Mouse (Mus musculus) CH12.LX (cell line): ENCODE results near the gene Fstl3. TPM values are rescaled to one million over a fixed set of nuclear protein-coding genes. Genes with fewer than 3 reads are reported as not detected.

Experiments
- DNase-seq: peaks from one replicate; pipeline ENCODE4 v3.0.0-alpha.2; 2013; ENCODE audit errors: extremely low read depth
- H3K27ac ChIP-seq: 2 replicates; pipeline ENCODE4 v1.5.1; 2012; ENCODE audit warnings: low read depth, mild to moderate bottlenecking, control low read depth, moderate library complexity; ENCODE audit not compliant: insufficient read depth
- H3K27me3 ChIP-seq: replicated peaks from 2 replicates; pipeline ENCODE3; 2012; ENCODE audit warnings: inconsistent platforms
- H3K36me3 ChIP-seq, 2 experiments: replicated peaks in 1 of 2; 2 replicates each; pipeline versions ENCODE3 to v1.6.1; 2012; ENCODE audit warnings: inconsistent platforms in 1 of 2, low read length in 1 of 2, mild to moderate bottlenecking in 1 of 2, mixed read lengths in 1 of 2, moderate library complexity in 1 of 2; ENCODE audit not compliant: control insufficient read depth in 1 of 2, insufficient read depth in 1 of 2
- H3K4me1 ChIP-seq, 2 experiments: 2 replicates each; pipeline ENCODE4 v1.6.1; 2012; ENCODE audit warnings: inconsistent platforms in 1 of 2, moderate library complexity in 1 of 2; ENCODE audit not compliant: insufficient read depth in 2 of 2, control insufficient read depth in 1 of 2
- H3K4me2 ChIP-seq: 2 replicates; pipeline ENCODE4 v1.6.1; 2012; ENCODE audit warnings: low read depth, mild to moderate bottlenecking, control low read depth; ENCODE audit not compliant: poor library complexity, insufficient read depth, severe bottlenecking
- H3K4me3 ChIP-seq, 3 experiments: fragments of 150-350 bp in 1 of 3; sonication (generic) in 1 of 3; replicated peaks in 1 of 3; 2 replicates each; pipeline versions ENCODE3 to v1.5.1; 2011 to 2012; ENCODE audit warnings: low read depth in 2 of 3, low read length in 2 of 3, mild to moderate bottlenecking in 2 of 3, moderate library complexity in 2 of 3, control low read depth in 1 of 3, improper control_type of control experiment in 1 of 3, inconsistent platforms in 1 of 3, mixed read lengths in 1 of 3; ENCODE audit not compliant: poor library complexity in 1 of 3
- H3K79me2 ChIP-seq: replicated peaks from 2 replicates; pipeline ENCODE4 v1.6.1; 2012; ENCODE audit warnings: mild to moderate bottlenecking, moderate library complexity; ENCODE audit not compliant: control insufficient read depth, poor library complexity, insufficient read depth, severe bottlenecking; ENCODE audit errors: extremely low read depth
- H3K9ac ChIP-seq: 2 replicates; pipeline ENCODE4 v1.6.1; 2012; ENCODE audit warnings: low read depth, mild to moderate bottlenecking, control low read depth, moderate library complexity; ENCODE audit not compliant: insufficient read depth
- H3K9me3 ChIP-seq: replicated peaks from 2 replicates; pipeline ENCODE3; 2012; ENCODE audit warnings: low read length, inconsistent platforms, mixed read lengths
- BHLHE40 ChIP-seq: IDR thresholded peaks from 2 replicates; pipeline ENCODE4 v1.6.1; 2011; ENCODE audit warnings: mild to moderate bottlenecking, low read depth, low read length, improper control_type of control experiment
- CTCF ChIP-seq, 2 experiments: IDR thresholded peaks in 1 of 2; conservative IDR thresholded peaks in 1 of 2; 2 replicates each; pipeline ENCODE4 v1.5.1; 2011 to 2012; ENCODE audit warnings: low read depth in 2 of 2, low read length in 2 of 2, improper control_type of control experiment in 1 of 2, inconsistent platforms in 1 of 2, mild to moderate bottlenecking in 1 of 2, moderate library complexity in 1 of 2
- EP300 ChIP-seq: IDR thresholded peaks from 2 replicates; pipeline ENCODE4 v1.6.1; 2011; ENCODE audit warnings: low read length, improper control_type of control experiment
- MEF2A ChIP-seq: IDR thresholded peaks from 2 replicates; pipeline ENCODE4 v1.6.1; 2014; ENCODE audit warnings: low read depth, mild to moderate bottlenecking, inconsistent platforms, low read length, improper control_type of control experiment, borderline replicate concordance
- NELFE ChIP-seq: IDR thresholded peaks from 2 replicates; pipeline ENCODE4 v1.6.1; 2011; ENCODE audit warnings: low read depth, low read length, improper control_type of control experiment
- RAD21 ChIP-seq: IDR thresholded peaks from 2 replicates; pipeline ENCODE4 v1.6.1; 2011; ENCODE audit warnings: low read depth, mild to moderate bottlenecking, low read length, improper control_type of control experiment, moderate library complexity
- SMC3 ChIP-seq: IDR thresholded peaks from 2 replicates; pipeline ENCODE4 v1.6.1; 2011; ENCODE audit warnings: low read depth, low read length, improper control_type of control experiment
- UBTF ChIP-seq: IDR thresholded peaks from 2 replicates; pipeline ENCODE4 v1.6.1; 2012; ENCODE audit warnings: low read depth, mild to moderate bottlenecking, inconsistent platforms, low read length, improper control_type of control experiment, moderate library complexity
- ZKSCAN1 ChIP-seq: IDR thresholded peaks from 2 replicates; pipeline ENCODE4 v1.6.1; 2012; ENCODE audit warnings: low read depth, inconsistent platforms, low read length, improper control_type of control experiment, borderline replicate concordance
- ZNF384 ChIP-seq: IDR thresholded peaks from 2 replicates; pipeline ENCODE4 v1.6.1; 2012; ENCODE audit warnings: low read depth, low read length, improper control_type of control experiment, inconsistent platforms
- dilution Hi-C: fragments of 300-500 bp; cut with MboI; formaldehyde crosslinking; loops from 2 replicates; pipeline ENCODE4 v1.14.3; 2020; ENCODE audit warnings: low sequenced_read_pairs; ENCODE audit not compliant: extremely low pct_unique_long_range_greater_than_20kb, extremely low pct_ligation_motif_present
- in situ Hi-C: fragments of 300-500 bp; cut with MboI; formaldehyde crosslinking; loops from 3 replicates; pipeline ENCODE4 v1.14.3; 2019; ENCODE audit warnings: low sequenced_read_pairs, low pct_ligation_motif_present, low pct_unique_long_range_greater_than_20kb, mixed read lengths
- polyA plus RNA-seq: library from polyadenylated mRNA; unstranded; fragments of >175 nt; gene quantifications from 2 replicates; pipeline ENCODE4 v1.2.1, GENCODE M21; 2012; ENCODE audit warnings: low read depth; ENCODE audit not compliant: insufficient read length
- total RNA-seq, 2 experiments: library from RNA; depleted of rRNA; stranded (reverse); fragments of 300-350 nt in 1 of 2; fragments of >200 nt in 1 of 2; gene quantifications; 2 replicates each; pipeline ENCODE4 v1.2.3; 2012 to 2014

Gene Fstl3
- total and polyA plus RNA-seq, 3 experiments = 0.25 TPM; not detected in 2

DNA sequence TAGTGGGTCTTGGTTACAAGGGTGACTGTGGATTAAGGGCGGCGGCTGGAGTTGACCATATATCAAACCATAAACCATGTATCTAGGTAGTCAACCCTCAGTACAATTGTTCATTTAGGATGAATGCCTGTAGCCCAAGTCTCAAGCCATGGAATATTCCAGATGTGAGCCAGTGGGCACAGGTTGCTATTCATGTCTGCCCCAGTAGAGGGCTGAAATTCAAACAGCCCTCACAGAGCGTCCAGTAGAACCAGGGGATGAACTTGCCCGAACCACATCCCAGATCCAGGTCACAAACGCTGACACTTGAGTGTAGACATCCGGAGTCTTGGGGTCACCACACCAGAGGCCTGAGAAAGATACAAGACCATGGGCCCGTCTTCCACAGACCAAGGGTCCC lies 6.0 kb downstream of the Fstl3 start:
- Histone ChIP-seq H3K4me2 (no peak overlapping the region), H3K4me1 (peaks cover 14 to 37% of the 10 kb centered on the region in 2 experiments), H3K79me2 (no peaks in the 10 kb centered on the region), H3K36me3 (no peaks in the 10 kb centered on the region), H3K27me3 (peaks cover 50% of the 10 kb centered on the region), H3K27ac (no peak overlapping the region), H3K9me3 (no peaks in the 10 kb centered on the region), H3K4me3 (no peak overlapping the region), H3K9ac (no peak overlapping the region)
- in situ Hi-C loops = loop anchor here (5.0 kb wide), 1 partner anchor 91 kb away; no protein-coding TSS in a partner anchor
- DNase-seq = no peak
- dilution Hi-C loops = no loop called here
- TF ChIP-seq SMC3 = peak; percentile 9; the same call in 1 of the 2 replicates
- TF ChIP-seq CTCF (conservative IDR thresholded peaks at IDR 0.05 in 1 of 2, IDR thresholded peaks at IDR 0.05 in 1 of 2; ENCODE audit: low read depth in 2 of 2, low read length in 2 of 2) = peak; percentile 37 to 39
- TF ChIP-seq EP300 = no peak

DNA sequence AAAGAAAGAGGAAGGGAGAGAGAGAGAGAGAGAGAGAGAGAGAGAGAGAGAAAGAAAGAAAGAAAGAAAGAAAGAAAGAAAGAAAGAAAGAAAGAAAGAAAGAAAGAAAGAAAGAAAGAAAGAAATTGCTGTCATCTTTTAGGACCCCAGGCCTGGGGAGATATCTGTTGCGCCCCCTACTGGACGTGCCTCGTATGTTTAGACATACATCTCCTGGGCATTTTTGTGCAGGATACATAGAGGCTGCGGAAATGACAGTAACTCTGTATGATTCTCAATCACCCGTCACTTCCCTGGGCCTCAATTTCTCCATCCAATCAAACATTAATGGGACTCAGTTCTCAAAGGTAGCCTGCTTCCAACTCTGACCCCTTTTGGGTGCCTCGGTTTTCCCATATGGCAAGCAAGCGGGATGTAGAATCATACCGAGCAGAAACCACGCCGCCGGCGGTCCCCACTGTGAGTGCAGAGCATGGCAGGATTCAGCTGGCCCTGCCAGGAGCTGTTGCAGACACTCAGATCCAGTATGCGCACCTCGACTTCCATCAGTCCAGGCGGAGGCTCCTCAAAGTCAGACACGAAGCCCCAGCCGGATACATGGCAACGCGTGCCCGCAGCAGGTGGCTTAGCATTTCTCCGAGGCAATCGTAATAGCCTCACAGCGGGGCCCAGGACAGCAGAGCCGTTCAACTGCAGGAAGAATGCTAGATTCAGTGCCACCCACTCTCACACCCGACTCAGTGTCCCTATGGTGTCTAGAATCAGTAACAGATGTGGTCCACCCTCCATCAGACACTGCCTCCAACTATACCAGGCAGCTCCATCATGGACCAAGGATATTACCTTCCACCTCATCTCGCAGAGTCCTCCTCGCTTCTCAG lies 7.1 kb downstream of the Fstl3 start:
- Histone ChIP-seq H3K36me3 (no peaks in the 10 kb centered on the region), H3K4me2 (no peak overlapping the region), H3K27me3 (peaks cover 41% of the 10 kb centered on the region), H3K4me1 (peaks cover 17 to 39% of the 10 kb centered on the region in 2 experiments), H3K79me2 (no peaks in the 10 kb centered on the region), H3K9me3 (no peaks in the 10 kb centered on the region), H3K9ac (no peak overlapping the region), H3K4me3 (no peak overlapping the region), H3K27ac (no peak overlapping the region)
- dilution Hi-C loops (no loop called here), in situ Hi-C loops (loop anchor here (5.0 kb wide), 1 partner anchor 92 kb away; no protein-coding TSS in a partner anchor)
- DNase-seq = peak; percentile 63
- TF ChIP-seq ZNF384 = no peak
- TF ChIP-seq NELFE = no peak
- TF ChIP-seq SMC3 = peak; percentile 23; the same call in 1 of the 2 replicates
- TF ChIP-seq ZKSCAN1 = no peak
- no peak for TF ChIP-seq EP300
- peak; percentile 63 to 66 for TF ChIP-seq CTCF (conservative IDR thresholded peaks at IDR 0.05 in 1 of 2, IDR thresholded peaks at IDR 0.05 in 1 of 2; ENCODE audit: low read depth in 2 of 2, low read length in 2 of 2)
- no peak for TF ChIP-seq BHLHE40

DNA sequence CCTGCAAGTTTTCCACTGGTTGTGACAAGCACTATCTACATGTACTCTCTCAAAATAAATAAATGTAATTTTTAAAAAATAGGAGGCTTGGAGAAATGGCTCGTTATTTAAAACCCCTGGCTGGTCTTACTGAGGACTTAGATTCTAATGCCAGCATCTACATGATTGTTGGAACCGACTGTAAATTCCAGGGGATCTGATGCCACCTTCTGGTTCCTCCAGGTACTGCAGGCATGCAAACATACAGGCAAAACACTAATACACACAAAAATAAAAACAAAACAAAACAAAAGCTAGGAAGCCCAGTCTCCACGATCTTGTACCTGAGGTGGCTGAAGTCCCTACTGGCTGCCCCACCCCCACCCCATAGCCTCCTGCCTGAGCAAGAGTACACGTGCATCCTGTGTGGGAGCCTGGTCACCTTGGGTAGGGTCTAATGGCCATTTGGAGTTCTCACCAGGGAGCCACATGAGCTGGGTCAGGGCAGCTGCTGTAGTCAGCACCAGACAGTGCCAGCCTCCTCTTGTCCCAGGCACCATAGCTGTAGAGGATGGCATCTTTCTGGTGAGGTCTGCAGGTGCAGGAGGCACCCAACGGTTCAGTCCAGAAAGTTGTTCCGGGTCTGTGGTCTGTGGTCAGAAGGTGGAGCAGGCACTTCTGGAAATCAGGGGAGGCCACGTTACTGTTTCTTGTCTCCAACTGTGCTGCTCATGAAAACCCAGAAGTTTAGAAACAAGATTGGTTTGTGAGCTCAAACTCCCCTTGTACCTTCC lies 11.5 kb downstream of the Fstl3 start:
- peak; percentile 69 for DNase-seq
- H3K4me2 ChIP-seq = no peak overlapping the region
- H3K4me3 ChIP-seq = no peak overlapping the region
- no peaks in the 10 kb centered on the region for H3K79me2 ChIP-seq
- peaks cover 24% of the 10 kb centered on the region for H3K27me3 ChIP-seq
- H3K9me3 ChIP-seq = no peaks in the 10 kb centered on the region
- dilution Hi-C loops (no loop called here), in situ Hi-C loops (no loop called here)
- no peak overlapping the region for H3K9ac ChIP-seq
- H3K4me1 ChIP-seq = peaks cover 10 to 24% of the 10 kb centered on the region in 2 experiments; a peak in 3 of 4 replicates
- H3K36me3 ChIP-seq = no peaks in the 10 kb centered on the region
- H3K27ac ChIP-seq = no peak overlapping the region
- TF ChIP-seq CTCF (conservative IDR thresholded peaks at IDR 0.05 in 1 of 2, IDR thresholded peaks at IDR 0.05 in 1 of 2; ENCODE audit: low read depth in 2 of 2, low read length in 2 of 2) = peak; percentile 94
- TF ChIP-seq SMC3 = peak; percentile 87
- TF ChIP-seq MEF2A = 0 out of 2 replicates have a peak, but pooled peaks have one; percentile 7
- peak; percentile 89 for TF ChIP-seq RAD21
- TF ChIP-seq UBTF = no peak
